Mouse (Mus musculus) liver, embryonic 14.5 days (tissue): Measurements from ENCODE around the gene Chp1.

ENCODE experiments used
- CTCF ChIP-seq: IDR thresholded peaks from 2 replicates; pipeline ENCODE4 v1.5.1; 2016; ENCODE audit warnings: antibody characterized with exemption, low read depth, control low read depth
- EP300 ChIP-seq: IDR thresholded peaks from 2 replicates; pipeline ENCODE4 v1.6.1; 2016; ENCODE audit warnings: antibody characterized with exemption, low read depth

DNA sequence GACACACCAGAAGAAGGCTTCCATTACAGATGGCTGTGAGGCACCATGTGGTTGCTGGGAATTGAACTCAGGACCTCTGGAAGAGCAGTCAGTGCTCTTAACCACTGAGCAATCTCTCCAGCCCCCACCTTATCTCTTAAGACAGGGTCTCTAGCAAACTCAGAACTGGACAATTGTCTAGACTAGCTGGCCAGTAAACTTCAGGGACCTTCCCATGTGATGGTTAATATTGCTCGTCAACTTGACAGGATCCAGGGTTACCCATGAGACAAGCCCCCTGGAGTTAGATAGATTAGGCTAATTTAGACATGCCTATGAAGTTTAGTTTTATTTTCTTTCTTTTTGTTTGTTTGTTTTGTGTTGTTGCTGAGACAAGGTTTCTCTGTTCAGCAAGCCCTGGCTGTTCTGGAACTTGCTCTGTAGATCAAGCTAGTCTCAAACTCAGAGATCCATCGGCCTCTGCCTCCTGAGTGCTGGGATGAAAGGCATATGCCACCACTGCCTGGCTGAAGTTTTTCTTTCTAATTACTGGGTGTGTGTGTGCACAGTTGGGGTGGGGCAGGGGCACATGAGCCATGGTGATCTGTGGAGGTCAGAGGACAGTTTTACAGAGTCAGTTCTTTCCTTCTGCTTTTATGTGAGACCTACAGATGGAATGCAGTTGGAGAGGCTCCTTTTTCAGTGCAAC, 46.4 kb upstream of the Chp1 start:
- TF ChIP-seq CTCF (no peak), EP300 (no peak)
